Mouse (Mus musculus) NIH3T3 (cell line): ENCODE results near the gene Etnk1.
A peak's percentile ranks its signal among the peaks of the same experiment; 100 is the strongest.
"Not testable (repeated sequence)": the region's sequence is repeated elsewhere in the genome, so short reads cannot be mapped to it uniquely, and the experiment has no call there.

Experiments
- DNase-seq: peaks from one replicate; pipeline ENCODE4 v3.0.0-alpha.2; 2012; ENCODE audit warnings: low read depth

The Etnk1 gene

GRCm38 (mm10) chr6:143171781-143172465 is 4.9 kb downstream of the Etnk1 start:
- peak; percentile 79 for DNase-seq

DNA sequence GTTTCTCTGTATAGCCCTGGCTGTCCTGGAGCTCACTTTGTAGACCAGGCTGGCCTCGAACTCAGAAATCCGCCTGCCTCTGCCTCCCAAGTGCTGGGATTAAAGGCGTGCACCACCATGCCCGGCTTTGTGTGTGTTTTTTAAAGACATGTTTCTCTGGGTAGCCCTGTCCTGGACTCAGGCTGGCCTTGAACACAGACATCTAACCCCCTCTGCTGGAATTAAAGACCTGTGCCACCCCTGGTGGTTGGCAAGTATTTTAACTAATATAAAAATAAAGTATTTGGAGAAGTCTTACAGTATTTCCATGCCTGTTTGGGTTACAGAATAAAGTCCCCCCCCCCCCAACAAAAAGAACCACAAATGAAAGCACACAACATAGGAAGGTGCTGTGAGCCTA is 5.7 kb downstream of the Etnk1 start:
- DNase-seq: not testable (repeated sequence)

DNA sequence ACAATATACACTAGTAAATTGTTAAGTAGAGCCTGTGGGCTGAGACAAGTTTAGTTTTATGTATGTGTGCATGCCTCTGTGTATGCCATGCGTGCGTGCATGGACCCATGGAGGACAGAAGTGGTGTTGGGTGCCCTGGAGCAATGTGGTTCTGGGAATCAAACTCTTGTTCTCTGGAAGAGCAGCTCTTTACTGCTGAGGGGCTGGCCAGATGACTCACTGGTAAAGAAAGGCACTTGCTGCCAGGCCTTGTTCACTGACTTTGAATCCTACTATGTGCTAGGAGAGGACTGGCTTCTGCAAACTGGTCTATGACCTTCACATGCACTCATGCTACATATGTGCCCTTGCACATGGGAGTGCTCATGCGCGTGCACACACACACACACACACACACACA is 7.2 kb downstream of the Etnk1 start:
- DNase-seq: peak; percentile 29

- DNase-seq: peak; percentile 86
Measured at GRCm38 (mm10) chr6:143174906-143175656, 8.1 kb downstream of the Etnk1 start.

- DNase-seq: no peak
Measured at GRCm38 (mm10) chr6:143176076-143176475, 9.1 kb downstream of the Etnk1 start.

- DNase-seq: no peak
Measured at GRCm38 (mm10) chr6:143176591-143176990, 9.6 kb downstream of the Etnk1 start.

DNA sequence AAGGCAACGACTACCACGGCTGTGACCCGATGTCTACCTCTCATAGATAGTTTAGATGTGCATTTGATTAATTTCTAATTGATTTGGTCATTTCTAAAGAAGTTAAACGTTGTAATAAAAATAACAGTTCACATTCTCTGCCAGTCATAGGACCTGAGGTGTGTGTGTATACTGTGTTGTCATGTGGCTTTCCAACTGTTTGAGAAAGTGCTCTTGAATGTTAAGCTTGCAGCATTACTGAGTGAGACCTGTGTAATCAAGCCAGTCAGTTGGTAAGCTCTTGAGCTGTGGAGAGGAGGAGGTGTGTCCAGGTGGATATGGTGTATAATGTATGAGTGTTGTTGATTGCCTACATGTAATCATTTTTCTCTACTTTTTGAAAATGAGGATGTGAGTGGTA is 12.2 kb downstream of the Etnk1 start:
- no peak for DNase-seq

GRCm38 (mm10) chr6:143179733-143180132 is 12.7 kb downstream of the Etnk1 start:
- no peak for DNase-seq

DNA sequence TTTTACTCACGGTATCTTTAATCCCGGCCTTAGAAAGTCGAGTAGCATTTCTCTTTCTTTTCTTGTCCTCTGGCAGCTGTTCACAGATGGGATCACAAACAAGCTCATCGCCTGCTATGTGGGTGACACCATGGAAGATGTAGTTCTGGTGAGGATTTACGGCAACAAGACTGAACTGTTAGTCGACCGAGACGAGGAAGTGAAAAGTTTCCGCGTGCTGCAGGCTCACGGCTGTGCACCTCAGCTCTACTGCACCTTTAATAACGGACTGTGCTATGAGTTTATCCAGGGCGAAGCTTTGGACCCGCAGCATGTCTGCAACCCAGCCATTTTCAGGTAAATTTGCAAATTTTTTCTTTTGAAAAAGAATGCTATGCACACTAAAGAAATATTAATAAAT is 13.5 kb downstream of the Etnk1 start:
- DNase-seq: no peak

- no peak for DNase-seq
Measured at GRCm38 (mm10) chr6:143184099-143184498, 17.1 kb downstream of the Etnk1 start.

DNA sequence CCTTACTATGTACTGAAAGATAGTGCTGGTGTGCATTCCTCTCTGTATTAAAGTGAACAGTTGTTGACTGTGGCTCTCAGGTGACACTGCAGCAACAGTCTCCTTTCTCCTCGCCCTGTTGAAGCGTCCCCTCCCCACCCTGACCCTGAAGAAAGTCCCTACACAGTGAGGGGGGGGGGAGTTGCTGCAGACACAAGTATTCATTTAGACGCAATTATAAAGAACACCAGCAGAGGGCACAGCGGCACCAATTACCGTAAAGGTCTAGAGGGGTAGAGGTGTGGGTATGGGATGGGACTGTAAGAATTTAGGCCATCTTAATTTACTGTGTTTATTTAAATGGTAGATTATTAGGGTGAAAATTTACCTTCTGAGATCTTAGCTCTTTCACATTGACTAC is 17.7 kb downstream of the Etnk1 start:
- peak; percentile 38 for DNase-seq

DNA sequence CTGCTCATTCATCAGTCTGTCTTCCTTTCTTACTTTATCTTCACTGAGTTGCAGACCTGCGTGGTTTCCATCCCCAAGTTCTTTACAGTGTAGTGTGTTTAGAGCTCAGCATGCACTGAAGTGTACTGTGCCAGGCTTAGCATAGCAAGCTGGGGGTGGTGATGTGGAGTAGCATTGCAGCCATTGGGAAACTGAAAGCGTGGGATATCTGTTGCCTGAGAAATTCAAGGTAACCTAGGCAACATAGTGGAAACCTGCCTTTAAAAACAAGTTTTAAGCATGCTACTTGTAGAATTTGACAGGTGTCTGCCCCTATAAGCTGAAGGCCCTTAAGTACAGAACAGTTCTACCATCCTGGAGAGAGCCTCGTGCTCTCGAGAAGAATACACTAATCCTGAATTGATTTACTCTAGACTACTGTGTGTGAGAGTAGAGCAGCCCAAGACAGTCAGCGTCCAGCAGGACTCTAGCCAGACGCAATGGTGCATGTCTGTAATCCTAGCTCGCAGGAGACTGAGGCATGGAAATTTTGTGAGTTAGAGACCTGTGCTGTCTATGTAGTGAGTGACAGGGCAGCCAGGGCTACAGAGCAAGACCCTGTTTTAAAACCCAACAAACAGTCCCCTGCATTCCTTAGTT is 23.9 kb downstream of the Etnk1 start:
- DNase-seq: no peak

DNA sequence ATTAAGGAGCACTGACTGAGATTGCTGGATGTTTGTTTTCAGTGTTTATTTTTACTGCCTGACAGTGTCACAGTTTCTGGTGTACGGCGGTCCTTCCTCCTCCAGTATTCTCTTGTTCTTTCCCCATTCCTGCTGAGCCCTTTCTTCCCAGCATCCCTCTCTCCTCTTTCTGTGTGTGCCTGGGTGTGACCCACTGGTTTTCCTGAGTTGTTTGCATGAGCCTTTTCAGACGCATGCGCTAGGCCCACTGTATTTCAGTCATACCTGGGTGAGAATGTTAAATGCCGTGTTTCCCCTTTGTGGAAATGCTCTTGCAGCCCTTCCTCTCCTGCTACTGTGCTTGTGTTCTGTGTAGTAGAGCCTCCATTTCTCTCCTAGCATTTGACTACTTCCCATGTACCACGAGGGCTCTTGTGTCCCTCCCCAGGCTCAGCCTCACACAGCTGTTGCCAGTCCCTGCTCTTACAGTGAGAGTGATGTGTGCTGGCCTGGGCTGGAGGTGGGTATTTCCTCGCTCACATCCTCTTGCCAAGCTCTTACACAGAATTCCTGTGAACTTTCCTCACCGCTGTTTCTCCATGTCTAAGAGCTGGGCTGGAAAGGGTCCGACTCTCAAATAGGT is 24.6 kb downstream of the Etnk1 start:
- DNase-seq: no peak

DNA sequence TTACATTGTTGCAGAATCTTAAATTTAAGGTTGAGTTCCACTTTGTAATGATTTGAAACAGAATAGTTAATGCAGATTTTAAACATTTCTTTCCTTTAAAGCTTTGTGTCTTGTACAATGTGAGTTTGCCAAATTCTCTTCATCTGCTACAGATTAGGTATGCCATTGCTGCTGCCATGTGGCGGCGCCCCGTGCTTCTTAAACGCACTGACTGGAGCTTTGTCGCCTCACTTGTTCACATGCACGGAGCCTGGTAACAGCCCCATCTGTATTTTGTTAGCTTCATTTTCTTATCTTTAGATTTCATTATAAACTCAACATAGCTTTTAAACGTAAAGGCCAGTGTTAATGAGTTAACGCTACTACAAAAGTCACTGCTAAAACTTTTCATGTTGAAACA is 25.7 kb downstream of the Etnk1 start:
- no peak for DNase-seq

DNA sequence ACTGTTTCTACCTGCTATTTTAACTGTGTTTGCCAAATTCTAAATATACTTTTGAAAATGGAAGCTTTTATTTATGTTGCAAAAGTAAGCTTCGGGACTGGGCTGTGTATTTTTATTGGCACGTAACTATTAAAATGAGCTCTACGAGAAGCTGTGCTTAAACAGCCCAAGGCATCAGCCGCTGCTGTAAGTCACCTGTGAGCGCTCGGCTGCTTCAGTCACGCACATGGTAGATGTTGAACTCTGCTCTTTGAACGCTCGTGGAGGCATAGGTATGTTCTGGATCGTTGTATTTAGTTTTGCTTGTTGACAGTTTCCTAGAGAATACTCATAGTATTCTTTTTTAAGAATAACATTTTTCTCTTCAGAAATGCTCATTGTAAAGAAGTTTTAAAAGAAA is 26.1 kb downstream of the Etnk1 start:
- DNase-seq: no peak

GRCm38 (mm10) chr6:143193641-143194040 is 26.6 kb downstream of the Etnk1 start:
- no peak for DNase-seq

DNA sequence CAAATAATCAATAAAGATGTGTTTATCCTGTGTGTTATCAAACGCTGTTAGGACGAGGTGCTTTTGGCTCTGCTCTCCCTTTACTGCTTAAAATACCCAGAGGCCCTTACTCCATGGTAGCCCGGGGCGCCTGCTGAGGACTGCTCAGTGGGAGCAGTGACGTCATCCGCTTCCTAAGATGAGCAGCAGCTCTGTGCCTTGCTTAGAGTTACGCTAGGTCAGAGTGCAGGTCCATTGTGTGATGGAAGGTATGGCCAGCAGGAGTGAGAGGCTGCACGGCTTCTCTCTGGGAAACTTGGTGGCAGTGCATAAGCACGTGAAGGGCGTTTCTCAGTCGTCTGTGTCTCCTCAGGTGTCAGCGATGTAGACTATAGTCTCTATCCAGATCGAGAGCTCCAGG is 30.0 kb downstream of the Etnk1 start:
- DNase-seq: no peak

DNA sequence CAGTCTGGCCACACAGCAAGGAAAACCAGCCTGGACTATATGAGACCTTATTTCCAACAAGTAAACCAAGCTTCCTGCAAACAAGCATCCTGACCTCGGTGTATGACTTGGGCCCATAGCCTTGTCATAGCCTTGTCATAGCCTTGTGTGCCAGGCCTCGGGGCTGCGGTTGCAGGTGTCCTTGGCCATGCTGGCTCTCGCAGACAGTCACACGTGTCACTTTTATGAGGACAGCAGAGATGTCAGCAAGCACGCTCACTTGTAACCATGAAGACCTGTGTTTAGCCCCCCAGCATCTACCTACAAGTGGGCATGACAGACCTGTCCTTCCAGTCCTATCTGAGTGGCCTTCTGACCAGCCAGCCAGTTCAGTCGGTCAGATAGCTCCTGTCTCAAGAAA is 31.4 kb downstream of the Etnk1 start:
- DNase-seq: no peak

GRCm38 (mm10) chr6:143203097-143203496 is 36.1 kb downstream of the Etnk1 start:
- no peak for DNase-seq

DNA sequence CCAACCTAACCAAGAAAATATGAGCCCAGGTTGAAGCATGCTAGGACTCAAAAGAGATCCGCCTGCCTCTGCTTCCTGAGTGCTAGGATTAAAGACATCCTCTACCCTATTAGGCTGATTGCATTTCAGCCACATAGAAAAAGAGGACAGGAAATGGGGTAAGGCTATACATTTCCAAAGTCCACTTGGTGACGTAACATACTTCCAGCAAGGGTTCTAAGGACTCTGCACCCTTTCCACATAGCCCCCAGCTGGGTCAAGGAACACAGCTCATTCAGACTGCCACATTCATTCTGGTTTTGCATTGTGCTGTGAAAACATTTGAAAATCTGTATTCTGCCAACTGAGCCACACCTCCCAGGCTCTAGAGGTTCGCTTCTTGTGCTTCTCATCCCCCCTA is 41.9 kb downstream of the Etnk1 start:
- no peak for DNase-seq

GRCm38 (mm10) chr6:143212766-143213165 is 45.7 kb downstream of the Etnk1 start:
- no peak for DNase-seq

GRCm38 (mm10) chr6:143213461-143213860 is 46.4 kb downstream of the Etnk1 start:
- DNase-seq: no peak

DNA sequence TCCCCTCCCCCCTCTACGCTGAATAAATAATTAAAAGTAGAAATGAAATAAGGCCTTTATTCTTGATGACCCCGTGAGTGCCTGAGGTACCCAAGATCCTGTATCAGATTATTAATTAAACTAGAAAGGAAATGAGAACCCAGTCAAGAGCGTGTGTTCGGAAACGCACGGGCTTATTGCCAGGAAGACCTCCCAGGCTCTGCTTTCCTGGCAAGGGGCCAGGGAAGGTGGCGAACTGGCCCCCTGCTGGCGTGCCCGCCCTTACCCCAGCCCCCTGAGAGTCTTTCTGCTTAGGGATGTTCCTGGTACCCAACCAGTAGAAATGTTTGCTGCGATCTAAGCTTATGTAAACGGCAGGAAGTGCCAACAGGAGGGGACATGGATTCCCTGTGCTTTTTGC is 49.2 kb downstream of the Etnk1 start:
- DNase-seq: no peak
